Mouse (Mus musculus): ENCODE results near the gene Wipf2. TPM values are rescaled to one million over a fixed set of nuclear protein-coding genes. Genes with fewer than 3 reads are reported as not detected.

Gene Wipf2
- polyA plus RNA-seq, 1 experiment from 2014 or later: 3.7 TPM

DNA sequence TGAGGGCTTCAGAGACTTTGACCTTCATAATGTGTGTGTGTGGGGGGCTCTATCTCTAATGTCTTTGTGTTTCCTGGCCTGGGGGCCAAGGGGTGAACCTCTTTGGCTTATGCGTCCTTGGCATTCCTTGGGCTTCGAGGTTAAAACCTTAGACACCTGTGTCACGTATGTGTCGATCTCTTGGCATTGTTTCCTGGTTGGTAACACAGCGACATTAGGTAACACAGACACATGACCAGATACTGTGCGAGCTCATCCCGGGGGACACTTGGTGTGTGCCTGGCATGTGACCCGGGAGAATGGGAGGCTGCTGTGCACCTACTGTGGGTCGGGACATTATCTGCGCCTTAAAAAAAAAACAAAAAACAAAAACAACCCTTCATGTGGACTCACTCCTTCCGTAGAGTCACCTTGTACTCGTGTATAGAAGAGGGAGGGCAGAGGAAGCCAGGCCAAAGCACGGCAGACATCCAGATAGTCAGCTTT is 90.4 kb downstream of the Wipf2 start:
- Histone ChIP-seq H3K4me1 (replicated peaks) (peaks cover 64% of the 10 kb centered on the region), H3K27ac (peak overlapping the region; percentile 19), H3K9ac (no peak overlapping the region; the same call in 1 of the 2 replicates), H3K9me3 (no peaks in the 10 kb centered on the region), H3K36me3 (peaks cover 4% of the 10 kb centered on the region; the same call in 1 of the 2 replicates), H3K27me3 (replicated peaks) (no peaks in the 10 kb centered on the region), H3K4me3 (replicated peaks) (no peak overlapping the region), H3K4me2 (replicated peaks) (peak overlapping the region; percentile 48; the same call in 1 of the 2 replicates)
- ATAC-seq: no peak
- WGBS: 19% methylated on average over 13 of the region's 13 CpGs

DNA sequence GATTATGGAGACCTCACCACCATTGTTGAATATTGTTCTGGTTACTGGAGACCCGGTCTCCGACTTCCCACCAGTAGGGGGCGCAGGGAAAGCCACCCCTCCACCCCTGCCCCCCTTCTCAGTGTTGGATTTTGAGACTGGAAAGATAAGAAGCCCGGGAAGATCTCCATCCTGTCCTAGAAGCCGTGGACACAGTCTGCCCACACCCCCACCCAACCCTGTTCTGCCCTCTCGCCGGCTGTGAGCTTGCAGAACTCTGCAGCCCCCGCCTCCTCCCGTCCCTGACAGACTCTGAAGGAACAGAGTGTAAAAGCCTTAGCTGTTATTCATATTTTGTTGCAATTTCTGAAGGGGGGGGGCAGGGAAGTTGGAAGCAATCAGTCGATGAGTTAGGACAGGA is 90.9 kb downstream of the Wipf2 start:
- Histone ChIP-seq H3K4me1 (replicated peaks) (peaks cover 67% of the 10 kb centered on the region), H3K4me2 (replicated peaks) (peak overlapping the region; percentile 48), H3K27ac (peak overlapping the region; percentile 75), H3K9me3 (no peaks in the 10 kb centered on the region), H3K36me3 (peaks cover 4% of the 10 kb centered on the region; the same call in 1 of the 2 replicates), H3K27me3 (replicated peaks) (no peaks in the 10 kb centered on the region), H3K9ac (peak overlapping the region; percentile 16; the same call in 1 of the 2 replicates), H3K4me3 (replicated peaks) (no peak overlapping the region)
- WGBS: 4% methylated on average over 10 of the region's 10 CpGs
- ATAC-seq: peak; percentile 55

Other genes with a start within 250 kb of the Wipf2 start
- 0.99 and 1.0 TPM in 2 replicates for gene Gm12355, start 238.0 kb upstream of the Wipf2 start, polyA plus RNA-seq (2015; fragmentation: Nextera tagmentation; extraction: Ambion mirVana)
- not detected in 2 replicates for gene Gsdma3, start 237.3 kb upstream of the Wipf2 start, polyA plus RNA-seq (2015; fragmentation: Nextera tagmentation; extraction: Ambion mirVana)
- gene Gsdma2, start 216.9 kb upstream of the Wipf2 start, polyA plus RNA-seq (2015; fragmentation: Nextera tagmentation; extraction: Ambion mirVana): 0.20 and 0.21 TPM in 2 replicates
- 0.10 TPM in 1 of 2 replicates, not detected in the other for gene Gsdma, start 199.3 kb upstream of the Wipf2 start, polyA plus RNA-seq (2015; fragmentation: Nextera tagmentation; extraction: Ambion mirVana)
- gene Psmd3, start 181.1 kb upstream of the Wipf2 start, polyA plus RNA-seq (2015; fragmentation: Nextera tagmentation; extraction: Ambion mirVana): 195 and 202 TPM in 2 replicates
- not detected in 2 replicates for gene Csf3, start 162.4 kb upstream of the Wipf2 start, polyA plus RNA-seq (2015; fragmentation: Nextera tagmentation; extraction: Ambion mirVana)
- 39.6 and 42.5 TPM in 2 replicates for gene Med24, start 134.2 kb upstream of the Wipf2 start, polyA plus RNA-seq (2015; fragmentation: Nextera tagmentation; extraction: Ambion mirVana)
- gene Thra, start 123.0 kb upstream of the Wipf2 start, polyA plus RNA-seq (2015; fragmentation: Nextera tagmentation; extraction: Ambion mirVana): 42.7 and 45.5 TPM in 2 replicates
- 2.6 and 2.7 TPM in 2 replicates for gene Nr1d1, start 88.3 kb upstream of the Wipf2 start, polyA plus RNA-seq (2015; fragmentation: Nextera tagmentation; extraction: Ambion mirVana)
- 18.9 and 19.7 TPM in 2 replicates for gene Msl1, start 68.1 kb upstream of the Wipf2 start, polyA plus RNA-seq (2015; fragmentation: Nextera tagmentation; extraction: Ambion mirVana)
- 28.2 and 29.8 TPM in 2 replicates for gene Casc3, start 58.7 kb upstream of the Wipf2 start, polyA plus RNA-seq (2015; fragmentation: Nextera tagmentation; extraction: Ambion mirVana)
- 1.1 and 1.2 TPM in 2 replicates for gene Rapgefl1, start 26.9 kb upstream of the Wipf2 start, polyA plus RNA-seq (2015; fragmentation: Nextera tagmentation; extraction: Ambion mirVana)
- gene Cdc6, start 44.2 kb downstream of the Wipf2 start, polyA plus RNA-seq (2015; fragmentation: Nextera tagmentation; extraction: Ambion mirVana): 24.0 and 26.7 TPM in 2 replicates
- 30.7 and 31.5 TPM in 2 replicates for gene Rara, start 64.2 kb downstream of the Wipf2 start, polyA plus RNA-seq (2015; fragmentation: Nextera tagmentation; extraction: Ambion mirVana)
- 0.20 and 0.35 TPM in 2 replicates for gene Gjd3, start 119.4 kb downstream of the Wipf2 start, polyA plus RNA-seq (2015; fragmentation: Nextera tagmentation; extraction: Ambion mirVana)
- 183 and 194 TPM in 2 replicates for gene Top2a, start 160.6 kb downstream of the Wipf2 start, polyA plus RNA-seq (2015; fragmentation: Nextera tagmentation; extraction: Ambion mirVana)
- 426 and 441 TPM in 2 replicates for gene Igfbp4, start 177.6 kb downstream of the Wipf2 start, polyA plus RNA-seq (2015; fragmentation: Nextera tagmentation; extraction: Ambion mirVana)
- gene Tns4, start 225.7 kb downstream of the Wipf2 start, polyA plus RNA-seq (2015; fragmentation: Nextera tagmentation; extraction: Ambion mirVana): 0.58 and 0.93 TPM in 2 replicates